Mouse (Mus musculus): Measurements from ENCODE around the gene Calm4.
A peak's percentile ranks its signal among the peaks of the same experiment; 100 is the strongest.

Gene Calm4

GRCm38 (mm10) chr13:3862325-3862724, 24.8 kb downstream of the Calm4 start:
- DNase-seq: peak in 1 of 2 experiments; percentile 22

DNA sequence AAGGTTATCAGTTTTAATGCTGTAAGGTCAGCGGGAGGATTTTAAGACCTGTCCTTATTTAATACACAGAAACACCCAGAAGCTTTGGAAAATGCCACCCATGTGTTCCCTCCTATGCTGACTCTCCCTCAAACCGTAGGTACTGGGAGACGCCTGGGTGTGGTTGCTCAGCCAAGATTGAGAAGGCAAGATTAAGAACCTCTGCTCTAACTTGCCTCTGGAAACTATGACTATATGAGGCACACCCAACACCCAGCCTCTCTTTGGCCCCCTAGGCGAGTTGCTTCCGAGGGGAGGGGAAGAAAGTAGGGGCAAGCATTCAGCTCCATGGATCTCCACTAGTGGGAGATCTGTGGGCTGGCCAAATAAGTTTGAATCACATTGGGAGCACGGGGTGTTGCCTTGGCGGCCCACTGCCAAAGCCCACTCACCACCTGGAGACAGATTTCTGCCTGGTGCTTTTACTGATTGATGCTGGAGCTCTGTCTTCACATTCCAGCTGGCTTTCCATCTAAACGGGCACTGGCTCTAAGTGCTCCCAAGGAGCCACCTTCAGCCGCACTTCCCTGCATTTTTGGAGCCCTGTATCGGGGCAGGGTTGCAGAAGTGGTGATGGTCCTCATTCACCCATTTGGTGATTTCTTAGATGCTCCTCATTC, 25.5 kb downstream of the Calm4 start:
- no peak for DNase-seq

- peak; percentile 51 to 61 for DNase-seq
Observed at GRCm38 (mm10) chr13:3865648-3866354, 28.2 kb downstream of the Calm4 start.

DNA sequence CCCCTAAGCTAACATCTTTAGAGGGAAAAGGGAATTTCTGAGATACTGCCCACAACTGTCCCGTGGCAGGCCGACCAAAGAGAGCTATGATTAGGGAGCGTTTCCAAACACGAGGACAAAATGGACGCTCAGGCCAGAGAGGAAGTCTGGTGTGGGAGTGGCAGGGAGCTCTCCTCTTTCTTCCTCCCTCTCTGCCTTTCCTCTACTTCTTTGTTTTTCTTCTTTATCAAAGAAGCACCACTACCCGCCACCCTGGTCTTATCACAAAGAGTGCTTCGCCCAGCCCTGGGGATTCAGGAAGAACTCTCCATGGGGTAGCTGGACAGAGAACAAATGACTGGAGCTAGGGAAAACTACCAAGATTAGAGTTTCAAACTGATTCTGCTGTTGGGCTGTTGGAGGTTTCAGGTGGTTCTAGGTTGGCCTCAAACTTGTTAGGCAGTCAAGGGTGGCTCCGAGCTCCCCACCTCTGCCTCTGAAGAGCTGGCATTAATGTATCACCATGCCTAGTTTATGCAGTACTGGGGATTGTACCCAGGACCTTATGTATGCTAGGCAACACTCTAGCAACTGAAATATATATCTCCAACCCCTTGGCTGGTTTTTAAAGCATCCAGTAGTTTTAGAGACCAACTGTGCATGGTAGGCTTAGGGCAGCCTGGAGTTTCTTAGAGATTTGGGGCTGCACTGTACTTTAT, 28.9 kb downstream of the Calm4 start:
- DNase-seq: no peak

- DNase-seq: no peak
Observed at GRCm38 (mm10) chr13:3867158-3867557, 29.6 kb downstream of the Calm4 start.

DNA sequence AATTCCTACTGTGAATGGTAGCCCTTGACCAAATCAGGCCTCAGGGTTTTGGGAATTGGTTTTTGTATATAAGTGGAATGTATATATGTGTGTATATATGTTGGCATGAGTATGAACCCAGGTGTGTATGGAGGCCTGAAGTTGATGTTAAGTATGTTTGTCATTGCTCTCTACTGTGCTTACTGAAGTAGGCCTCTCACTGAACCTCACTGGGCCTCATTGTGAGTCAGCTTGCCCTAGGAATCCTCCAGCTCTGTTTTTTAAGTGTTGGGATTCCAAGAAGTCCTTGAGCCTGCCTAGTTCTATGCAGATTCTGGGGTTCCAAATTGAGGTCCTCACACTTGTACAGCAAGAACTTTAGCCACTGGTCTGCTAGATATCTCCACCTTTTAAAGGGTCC, 32.3 kb downstream of the Calm4 start:
- DNase-seq: no peak

GRCm38 (mm10) chr13:3872832-3873231, 35.3 kb downstream of the Calm4 start:
- no peak for DNase-seq

DNA sequence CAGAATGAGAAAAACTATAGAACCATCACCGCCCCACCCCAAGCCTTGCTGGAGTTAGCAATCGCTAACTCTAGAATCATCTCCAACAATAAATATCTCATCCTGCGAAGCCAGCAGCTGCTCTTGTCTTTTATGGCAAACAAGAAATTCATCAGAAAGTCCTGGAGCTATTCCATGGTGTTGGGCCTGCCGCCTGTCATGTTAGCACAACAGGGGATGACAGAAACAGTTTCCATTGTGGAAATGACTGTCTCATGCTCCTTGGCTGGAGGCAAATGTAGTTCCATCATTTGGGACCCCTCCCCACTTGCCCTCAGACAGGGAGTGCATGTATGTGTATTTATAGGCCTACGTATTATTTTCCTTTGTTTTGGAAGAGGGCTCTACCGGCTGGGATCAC, 38.9 kb downstream of the Calm4 start:
- no peak for DNase-seq

DNA sequence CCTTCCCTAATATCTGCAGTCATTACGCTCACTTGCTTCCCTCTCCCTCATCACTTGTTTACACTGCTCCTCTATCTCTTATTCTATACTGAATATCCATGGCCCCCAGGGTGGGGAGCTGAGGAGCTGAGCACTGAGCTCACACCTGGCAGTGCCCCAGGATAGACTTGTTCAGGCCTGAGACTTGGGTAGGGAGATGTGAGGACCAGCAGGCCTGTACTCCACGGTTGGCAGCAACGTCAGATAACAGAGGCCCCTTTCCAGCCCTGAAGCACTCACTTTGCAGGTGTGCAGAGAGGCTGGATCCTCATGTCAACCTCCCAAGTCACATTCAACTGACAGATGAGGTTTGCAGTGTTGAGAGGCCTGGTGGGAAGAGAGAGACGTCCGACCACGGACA, 39.6 kb downstream of the Calm4 start:
- no peak for DNase-seq

GRCm38 (mm10) chr13:3877679-3878220, 40.2 kb downstream of the Calm4 start:
- no peak for DNase-seq

- no peak for DNase-seq
Observed at GRCm38 (mm10) chr13:3886663-3887062, 49.1 kb downstream of the Calm4 start.
